Mouse (Mus musculus) lung, postnatal 0 days (tissue): ENCODE data around the gene 4833420G17Rik. TPM values are rescaled to one million over a fixed set of nuclear protein-coding genes. Genes with fewer than 3 reads are reported as not detected.
"Not testable (repeated sequence)": the region's sequence is repeated elsewhere in the genome, so short reads cannot be mapped to it uniquely, and the experiment has no call there.

Experiments used
- ATAC-seq: fragments of 200-750 bp; cut with Nextera tagmentation; 2 replicates; pipeline ENCODE4 v1.8.0; 2017; ENCODE audit warnings: moderate library complexity
- DNase-seq: peaks from one replicate; pipeline ENCODE4 v3.0.0-alpha.2; 2016; ENCODE audit warnings: low spot score
- H3K27ac ChIP-seq: fragments of 300-500 bp; sonication (generic); 2 replicates; pipeline ENCODE4 v1.5.1; 2014; ENCODE audit warnings: antibody characterized with exemption, mild to moderate bottlenecking, low read length, mixed read lengths
- H3K27me3 ChIP-seq: fragments of 300-500 bp; sonication (generic); replicated peaks from 2 replicates; pipeline ENCODE4 v1.6.1; 2014; ENCODE audit warnings: low read length, mixed read lengths; ENCODE audit not compliant: insufficient read depth
- H3K36me3 ChIP-seq: fragments of 300-500 bp; sonication (generic); 2 replicates; pipeline ENCODE4 v1.6.1; 2014; ENCODE audit warnings: low read length, mixed read lengths; ENCODE audit not compliant: insufficient read depth
- H3K4me1 ChIP-seq: fragments of 300-500 bp; sonication (generic); 2 replicates; pipeline ENCODE4 v1.6.1; 2014; ENCODE audit warnings: antibody characterized with exemption, low read depth, low read length, mixed read lengths; ENCODE audit not compliant: insufficient read depth
- H3K4me2 ChIP-seq: fragments of 300-500 bp; sonication (generic); replicated peaks from 2 replicates; pipeline ENCODE4 v1.6.1; 2014; ENCODE audit warnings: low read depth, mild to moderate bottlenecking, low read length, moderate library complexity, mixed read lengths
- H3K4me3 ChIP-seq: fragments of 300-500 bp; sonication (generic); 2 replicates; pipeline ENCODE4 v1.5.1; 2014; ENCODE audit warnings: low read depth, low read length
- H3K9ac ChIP-seq: fragments of 300-500 bp; sonication (generic); replicated peaks from 2 replicates; pipeline ENCODE4 v1.6.1; 2014; ENCODE audit warnings: low read depth, mild to moderate bottlenecking
- H3K9me3 ChIP-seq: fragments of 300-500 bp; sonication (generic); 2 replicates; pipeline ENCODE4 v1.6.1; 2016; ENCODE audit warnings: low read length, mixed read lengths
- CTCF ChIP-seq: IDR thresholded peaks from 2 replicates; pipeline ENCODE4 v1.5.1; 2016; ENCODE audit warnings: antibody characterized with exemption, mild to moderate bottlenecking
- EP300 ChIP-seq: IDR thresholded peaks from 2 replicates; pipeline ENCODE4 v1.6.1; 2016; ENCODE audit warnings: antibody characterized with exemption, mild to moderate bottlenecking, control low read depth
- WGBS: fragments of 180-500 bp; shearing (Covaris S2); extraction: QIAGEN DNeasy Blood & Tissue Kit; methylation state at CpG from one replicate; pipeline ENCODE4 v1.1.7; 2014; 5-methylcytosine and 5-hydroxymethylcytosine counted together
- polyA plus RNA-seq: library from polyadenylated mRNA; unstranded; fragments of >200 nt; fragmentation: Nextera tagmentation; extraction: Ambion mirVana; gene quantifications from 2 replicates; pipeline ENCODE4 v1.2.1, GENCODE M21; 2015

Gene 4833420G17Rik
- polyA plus RNA-seq, 1 experiment from 2014 or later, result 45.5 TPM

DNA sequence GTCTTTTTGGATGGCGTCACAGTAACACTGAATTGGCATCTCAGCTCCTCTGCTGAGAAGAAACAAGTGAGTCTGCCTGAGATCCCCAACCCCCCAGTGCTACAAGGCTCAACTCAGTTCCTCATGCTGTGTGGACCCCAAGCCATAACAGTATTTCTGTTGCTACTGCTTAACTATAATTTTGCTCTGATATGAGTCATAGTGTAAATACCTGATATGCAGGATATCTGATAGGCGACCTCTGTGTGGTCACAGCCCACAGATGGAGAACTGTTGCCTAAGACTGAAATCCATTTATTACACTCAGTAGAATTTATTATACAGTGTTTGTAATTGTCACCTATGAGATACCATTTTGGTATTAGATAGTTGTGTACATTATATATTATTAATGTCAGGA is 15.2 kb downstream of the 4833420G17Rik start:
- TF ChIP-seq CTCF (no peak), EP300 (no peak)
- 84% methylated on average over 2 of the region's 2 CpGs for WGBS
- H3K4me1 ChIP-seq, result no peaks in the 10 kb centered on the region

DNA sequence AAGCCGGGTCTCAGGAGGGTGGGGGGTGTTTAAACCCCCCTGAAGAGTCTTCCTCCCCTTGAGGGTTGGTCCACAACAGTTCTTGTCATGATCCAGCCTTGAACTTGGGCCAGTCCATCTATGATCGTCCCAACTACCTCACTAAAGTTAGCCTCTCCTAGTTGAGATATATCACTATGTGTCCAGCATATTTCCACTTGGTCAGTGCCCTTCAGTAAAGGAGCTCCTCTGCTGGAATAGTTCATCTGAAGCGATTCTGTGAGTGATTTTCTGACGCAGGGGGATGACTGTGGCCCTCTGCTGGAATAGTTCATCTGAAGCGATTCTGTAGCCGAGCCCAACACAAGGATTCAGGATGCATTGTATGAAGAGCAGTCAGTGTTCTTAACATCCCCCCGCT is 24.8 kb downstream of the 4833420G17Rik start:
- Histone ChIP-seq H3K36me3 (peaks cover 12% of the 10 kb centered on the region), H3K4me1 (no peaks in the 10 kb centered on the region), H3K27ac (no peak overlapping the region), H3K9ac (no peak overlapping the region), H3K9me3 (no peaks in the 10 kb centered on the region), H3K27me3 (no peaks in the 10 kb centered on the region), H3K4me3 (no peak overlapping the region), H3K4me2 (no peak overlapping the region)
- 35% methylated on average over 7 of the region's 7 CpGs for WGBS
- no peak for TF ChIP-seq CTCF
- no peak for TF ChIP-seq EP300
- ATAC-seq (no peak), DNase-seq (no peak)

More for the DNA sequence above, 15.2 kb downstream of the 4833420G17Rik start:
- H3K9ac ChIP-seq, result no peak overlapping the region
- no peak overlapping the region for H3K4me2 ChIP-seq
- no peaks in the 10 kb centered on the region for H3K9me3 ChIP-seq
- H3K36me3 ChIP-seq, result peaks cover 34% of the 10 kb centered on the region
- no peak for ATAC-seq
- H3K27ac ChIP-seq, result no peak overlapping the region
- DNase-seq, result no peak
- no peaks in the 10 kb centered on the region for H3K27me3 ChIP-seq
- no peak overlapping the region for H3K4me3 ChIP-seq

DNA sequence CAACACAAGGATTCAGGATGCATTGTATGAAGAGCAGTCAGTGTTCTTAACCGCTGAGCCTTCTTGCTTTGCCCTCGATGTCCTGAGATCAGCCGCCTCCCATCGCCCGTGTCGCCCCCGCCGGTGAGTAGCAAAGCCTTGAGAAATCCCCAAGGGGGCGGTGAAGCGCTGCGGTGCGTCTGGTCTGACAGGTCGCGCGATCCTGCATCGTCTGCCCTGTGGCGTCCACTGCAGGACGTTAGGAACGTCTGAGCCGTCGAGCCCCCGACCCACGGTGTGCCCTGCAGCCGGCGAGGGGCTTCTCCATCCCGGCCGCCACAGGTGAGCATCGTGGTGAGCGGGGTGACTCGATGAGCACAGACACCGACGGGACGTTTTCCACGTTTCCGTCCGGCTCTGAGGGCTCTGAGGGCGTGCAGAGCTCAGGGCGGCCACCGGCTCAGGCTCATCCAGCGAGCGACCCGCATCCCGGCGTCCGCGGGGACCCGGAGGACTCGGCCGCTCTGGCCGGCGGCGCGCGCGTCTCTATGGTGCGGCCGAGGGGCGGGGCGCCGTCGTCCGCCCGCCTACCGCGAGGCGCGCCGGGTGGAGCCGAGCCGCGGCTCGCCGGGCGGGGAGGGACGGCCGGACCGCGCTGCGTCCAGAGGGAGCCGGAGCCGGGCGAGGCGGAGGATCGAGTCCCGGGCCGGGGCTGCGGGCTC is 25.5 kb downstream of the 4833420G17Rik start, which contains the start of the genes Tmem267 and 3110070M22Rik:
TSS of gene Tmem267 (plus strand) at position 160 of the 701 bp plus-strand sequence.
TSS of gene 3110070M22Rik (minus strand) at position 504 of the 701 bp plus-strand sequence.
- WGBS, result 55% methylated on average over 81 of the region's 87 CpGs
- Histone ChIP-seq H3K4me1 (no peaks in the 10 kb centered on the region), H3K4me3 (no peak within 1 kb of the TSS), H3K9me3 (no peaks in the 10 kb centered on the region), H3K27ac (0 out of 2 replicates have a peak within 1 kb of the TSS, but pooled peaks have one; percentile 51), H3K27me3 (no peaks in the 10 kb centered on the region), H3K4me2 (no peak within 1 kb of the TSS), H3K36me3 (peaks cover 12% of the 10 kb centered on the region), H3K9ac (no peak within 1 kb of the TSS; the same call in 1 of the 2 replicates)
- DNase-seq (peak; percentile 81), ATAC-seq (peak; percentile 20)
- TF ChIP-seq CTCF (peak; percentile 58), EP300 (no peak)

DNA sequence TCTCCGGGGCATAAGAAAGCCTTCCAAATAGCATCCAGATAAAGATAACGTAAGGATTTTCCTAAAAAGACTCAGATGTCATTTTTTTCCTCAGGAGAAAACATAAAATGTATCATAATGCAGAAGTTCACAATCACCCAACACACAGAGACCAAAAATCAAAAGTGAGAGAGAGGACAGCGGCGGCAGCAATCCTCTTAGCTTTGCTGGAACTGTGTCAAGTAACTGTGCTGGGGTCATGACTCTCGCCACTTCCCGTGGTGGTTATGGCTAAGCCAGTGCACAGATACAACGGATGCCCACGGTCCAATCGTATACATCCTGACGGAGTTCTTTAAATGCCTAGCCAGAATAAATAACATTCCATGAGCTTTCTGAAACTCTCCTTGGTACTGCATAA is 29.5 kb downstream of the 4833420G17Rik start:
- H3K27me3 ChIP-seq, H3K4me2 ChIP-seq, H3K36me3 ChIP-seq, H3K9me3 ChIP-seq, H3K27ac ChIP-seq, H3K4me3 ChIP-seq, ATAC-seq, H3K9ac ChIP-seq, H3K4me1 ChIP-seq: not testable (repeated sequence)
- DNase-seq, result peak; percentile 16
- 85% methylated on average over 10 of the region's 10 CpGs for WGBS

DNA sequence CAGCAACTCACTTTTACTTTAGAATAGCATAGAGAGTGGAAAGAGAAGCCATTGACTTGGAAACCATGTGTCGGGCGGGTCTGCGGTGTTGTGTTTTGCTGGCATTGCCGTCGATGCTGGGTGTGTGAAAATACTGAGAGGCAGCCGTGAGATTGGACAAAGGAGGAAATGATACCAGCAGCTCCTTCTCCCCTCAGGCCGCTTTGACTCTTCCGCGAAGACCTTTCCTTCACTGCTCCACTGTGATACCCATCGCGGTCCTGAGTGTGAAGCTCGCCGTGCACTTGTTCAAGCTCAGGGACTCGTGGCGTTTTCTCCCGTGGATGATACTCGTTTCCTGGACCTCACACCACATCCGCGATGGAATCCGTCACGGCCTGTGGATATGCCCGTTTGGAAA is 32.4 kb downstream of the 4833420G17Rik start:
- H3K4me2 ChIP-seq, H3K4me3 ChIP-seq, H3K9me3 ChIP-seq, H3K4me1 ChIP-seq, H3K36me3 ChIP-seq, H3K27me3 ChIP-seq, H3K27ac ChIP-seq, H3K9ac ChIP-seq, DNase-seq: not testable (repeated sequence)
- WGBS, result 95% methylated on average over 9 of the region's 22 CpGs
- peak; percentile 8; the same call in 1 of the 2 replicates for ATAC-seq

Other genes starting within 250 kb of the 4833420G17Rik start
- gene Paip1, start 34.2 kb upstream of the 4833420G17Rik start, polyA plus RNA-seq, result 63.1 and 63.4 TPM in 2 replicates
- gene Tmem267, start 25.3 kb downstream of the 4833420G17Rik start, polyA plus RNA-seq, result 0.98 and 1.5 TPM in 2 replicates
- gene 3110070M22Rik, start 25.6 kb downstream of the 4833420G17Rik start, polyA plus RNA-seq, result 0.79 and 1.2 TPM in 2 replicates
- 0.10 and 0.17 TPM in 2 replicates for gene Ccl28, start 161.1 kb downstream of the 4833420G17Rik start, polyA plus RNA-seq
- gene Hmgcs1, start 227.6 kb downstream of the 4833420G17Rik start, polyA plus RNA-seq, result 95.4 and 118 TPM in 2 replicates